Mouse (Mus musculus) heart, postnatal 36 days (tissue): Measurements from ENCODE around the gene Ptpn22. TPM values are rescaled to one million over a fixed set of nuclear protein-coding genes. Genes with fewer than 3 reads are reported as not detected.
"Not testable (repeated sequence)": the region's sequence is repeated elsewhere in the genome, so short reads cannot be mapped to it uniquely, and the experiment has no call there.

Experiments used
- DNase-seq, 2 experiments: peaks; one replicate each; pipeline ENCODE4 v3.0.0; 2021 to 2022
- intact Hi-C: fragments of 180-260 bp; cut with DNase I; formaldehyde crosslinking; loops from one replicate; pipeline ENCODE4 v1.15.1; 2025
- total RNA-seq, 2 experiments: library from RNA; stranded (reverse); gene quantifications; 2 replicates each; pipeline ENCODE4 v1.2.3; 2021

The Ptpn22 gene
- under 1 TPM; 0.61 to 0.62 TPM for total RNA-seq

- intact Hi-C loops: no loop called here
- DNase-seq: peak; percentile 10 to 18
These were observed at the start of gene Ptpn22 for GRCm38 (mm10) chr3:103858881-103859801. Gene Ptpn22, plus strand, starts transcription at chr3:103859795.

- intact Hi-C loops: loop anchor here (1.0 to 5.0 kb wide), 4 partner anchors 18 to 78 kb away; partner anchors contain the start of genes Gm10964, Hipk1 and Olfml3
- DNase-seq: no peak
These were observed 49.8 kb upstream of the Ptpn22 start for GRCm38 (mm10) chr3:103809799-103810150.

- no peak for DNase-seq
- intact Hi-C loops: loop anchor here (2.0 to 5.0 kb wide), 2 partner anchors 72 to 76 kb away; partner anchors contain the start of genes Gm10964 and Olfml3
These were observed 48.6 kb upstream of the Ptpn22 start for GRCm38 (mm10) chr3:103810967-103811366.

GRCm38 (mm10) chr3:103827548-103827947 lies 32.0 kb upstream of the Ptpn22 start:
- DNase-seq: no peak
- intact Hi-C loops: loop anchor here (5.0 kb wide), 1 partner anchor 60 kb away; no protein-coding TSS in a partner anchor

- DNase-seq: no peak
- intact Hi-C loops: loop anchor here (5.0 kb wide), 1 partner anchor 58 kb away; no protein-coding TSS in a partner anchor
These were observed 30.6 kb upstream of the Ptpn22 start for GRCm38 (mm10) chr3:103829036-103829435.

GRCm38 (mm10) chr3:103830681-103831080 lies 28.9 kb upstream of the Ptpn22 start:
- DNase-seq, intact Hi-C loops: not testable (repeated sequence)

- intact Hi-C loops: no loop called here
- no peak for DNase-seq
These were observed 28.4 kb upstream of the Ptpn22 start for GRCm38 (mm10) chr3:103831146-103831545.

- intact Hi-C loops: no loop called here
- DNase-seq: no peak
These were observed 27.2 kb upstream of the Ptpn22 start, which contains the start of gene Bcl2l15 for GRCm38 (mm10) chr3:103832426-103832825. Gene Bcl2l15, plus strand, starts transcription at chr3:103832601.

GRCm38 (mm10) chr3:103834001-103834400 lies 25.6 kb upstream of the Ptpn22 start:
- intact Hi-C loops: no loop called here
- DNase-seq: no peak

GRCm38 (mm10) chr3:103835272-103835950 lies 24.2 kb upstream of the Ptpn22 start:
- DNase-seq: no peak
- intact Hi-C loops: no loop called here

GRCm38 (mm10) chr3:103835951-103836310 lies 23.7 kb upstream of the Ptpn22 start:
- intact Hi-C loops: no loop called here
- DNase-seq: no peak

GRCm38 (mm10) chr3:103836453-103836852 lies 23.1 kb upstream of the Ptpn22 start:
- no peak for DNase-seq
- intact Hi-C loops: no loop called here

GRCm38 (mm10) chr3:103839711-103840110 lies 19.9 kb upstream of the Ptpn22 start:
- intact Hi-C loops: no loop called here
- DNase-seq: no peak

GRCm38 (mm10) chr3:103840195-103840594 lies 19.4 kb upstream of the Ptpn22 start:
- DNase-seq, intact Hi-C loops: not testable (repeated sequence)

GRCm38 (mm10) chr3:103840946-103841345 lies 18.6 kb upstream of the Ptpn22 start:
- intact Hi-C loops, DNase-seq: not testable (repeated sequence)

- DNase-seq: no peak
- intact Hi-C loops: loop anchor here (5.0 kb wide), 1 partner anchor 36 kb away; no protein-coding TSS in a partner anchor
These were observed 8.8 kb upstream of the Ptpn22 start for GRCm38 (mm10) chr3:103850644-103851363.

GRCm38 (mm10) chr3:103851481-103851880 lies 8.1 kb upstream of the Ptpn22 start:
- no peak for DNase-seq
- intact Hi-C loops: loop anchor here (5.0 kb wide), 1 partner anchor 36 kb away; no protein-coding TSS in a partner anchor

GRCm38 (mm10) chr3:103851882-103852281 lies 7.7 kb upstream of the Ptpn22 start:
- intact Hi-C loops: loop anchor here (5.0 kb wide), 1 partner anchor 35 kb away; no protein-coding TSS in a partner anchor
- no peak for DNase-seq

GRCm38 (mm10) chr3:103852565-103853299 lies 6.9 kb upstream of the Ptpn22 start:
- peak; percentile 33 to 46 for DNase-seq
- intact Hi-C loops: loop anchor here (5.0 kb wide), 1 partner anchor 35 kb away; no protein-coding TSS in a partner anchor

- intact Hi-C loops: loop anchor here (5.0 kb wide), 1 partner anchor 33 kb away; no protein-coding TSS in a partner anchor
These were observed 5.8 kb upstream of the Ptpn22 start for GRCm38 (mm10) chr3:103853804-103854203.

More at GRCm38 (mm10) chr3:103853804-103854203, 5.8 kb upstream of the Ptpn22 start:
- no peak for DNase-seq
